Mouse (Mus musculus) small intestine, adult 2 months (tissue): ENCODE results near the gene Dennd5b.

Source experiments
- CTCF ChIP-seq: fragments of 200-500 bp; IDR thresholded peaks from 2 replicates; pipeline ENCODE4 v1.5.1; 2012; ENCODE audit warnings: low read depth, mild to moderate bottlenecking, control low read depth, inconsistent platforms, low read length, moderate library complexity, mixed read lengths; ENCODE audit not compliant: insufficient replicate concordance, insufficient read length; ENCODE audit errors: extremely low read depth
- POLR2A ChIP-seq: fragments of 200-500 bp; IDR thresholded peaks from 2 replicates; pipeline ENCODE4 v1.6.1; 2012; ENCODE audit warnings: low read depth, mild to moderate bottlenecking, control low read depth, inconsistent platforms, low read length, moderate library complexity

DNA sequence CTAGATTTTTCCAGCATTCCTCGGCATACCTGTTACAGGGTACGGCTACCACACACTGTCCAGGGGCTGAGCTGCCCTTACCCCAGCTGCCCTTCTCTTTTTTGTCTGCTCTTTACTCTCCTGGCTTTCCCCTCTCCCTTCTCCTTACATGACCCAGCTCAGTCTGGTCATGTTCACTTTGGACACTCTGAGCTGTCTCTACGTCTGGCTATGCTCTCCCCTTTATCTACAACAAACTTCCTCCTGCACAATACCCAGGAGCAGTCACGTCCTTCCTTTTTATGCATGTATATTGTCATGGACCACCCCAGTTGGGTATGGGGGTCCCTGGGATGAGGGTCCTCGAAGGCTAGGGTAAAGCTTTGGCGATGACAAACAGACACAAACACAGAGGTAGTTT, 34.2 kb upstream of the Dennd5b start:
- no peak for TF ChIP-seq POLR2A
- no peak for TF ChIP-seq CTCF
